Mouse (Mus musculus) v-Abl transformed pro-B cells (cell line): Measurements from ENCODE around the gene Dirc2.

Source experiments
- in situ Hi-C, 2 experiments: fragments of 400-800 bp; cut with MboI; formaldehyde crosslinking; loops; one replicate each; pipeline ENCODE4 v1.15.1; 2025; ENCODE audit not compliant: unreplicated experiment in 2 of 2

The Dirc2 gene

GRCm38 (mm10) chr16:35747417-35748236 is 21.5 kb downstream of the Dirc2 start:
- in situ Hi-C loops = no loop called here

DNA sequence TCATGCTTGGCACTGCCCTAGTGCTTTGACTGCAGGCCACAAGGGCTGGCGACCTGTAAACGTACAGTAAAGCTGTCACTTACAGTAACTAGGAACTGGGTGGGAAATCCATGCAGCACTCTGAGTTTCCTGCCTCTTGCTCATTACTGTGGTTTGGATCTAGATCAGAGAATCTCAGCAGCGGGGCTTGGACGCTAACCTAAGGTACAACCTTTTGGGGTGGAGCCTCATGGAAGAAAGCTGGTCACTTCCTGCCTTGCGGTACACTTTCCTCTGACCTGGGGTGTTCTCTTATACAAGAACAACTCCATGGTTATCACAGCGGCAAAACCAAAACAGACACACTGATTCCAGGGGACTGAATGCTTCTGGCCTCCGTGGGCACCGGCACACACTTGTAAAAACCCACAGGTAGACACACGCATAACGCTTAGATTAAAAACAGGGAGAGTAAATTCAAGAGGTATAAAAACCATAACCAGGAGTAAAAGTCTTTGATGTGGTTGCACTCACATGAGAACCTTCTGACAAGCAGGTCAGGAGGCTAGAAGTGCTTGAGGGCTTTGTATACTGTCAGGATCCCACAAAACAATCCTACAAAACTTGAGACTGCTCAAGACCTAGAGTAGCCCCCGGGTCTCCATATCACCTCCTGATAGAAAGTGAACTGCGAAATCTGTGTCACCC is 26.8 kb downstream of the Dirc2 start:
- in situ Hi-C loops = no loop called here

DNA sequence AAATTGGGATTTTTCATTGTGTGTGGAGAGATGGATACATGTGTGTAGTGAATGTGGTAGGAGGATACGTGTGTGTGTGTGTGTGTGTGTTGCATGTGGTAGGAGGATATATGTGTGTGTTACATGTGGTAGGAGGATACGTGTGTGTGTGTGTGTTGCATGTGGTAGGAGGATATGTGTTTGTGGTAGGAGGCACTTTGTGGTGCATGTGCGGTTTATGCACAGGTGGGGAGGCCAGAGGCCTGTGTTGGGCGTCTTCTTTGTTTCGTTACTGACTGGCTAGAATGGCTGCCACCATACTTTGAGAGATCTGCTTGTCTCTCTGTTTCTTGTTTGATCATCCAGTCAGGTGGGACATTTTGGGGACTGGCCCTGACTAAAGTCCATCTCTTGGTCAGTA is 27.5 kb downstream of the Dirc2 start:
- in situ Hi-C loops = no loop called here

GRCm38 (mm10) chr16:35740943-35741342 is 28.2 kb downstream of the Dirc2 start:
- in situ Hi-C loops = no loop called here

- in situ Hi-C loops = no loop called here
These were observed 28.8 kb downstream of the Dirc2 start for GRCm38 (mm10) chr16:35740357-35740756.

DNA sequence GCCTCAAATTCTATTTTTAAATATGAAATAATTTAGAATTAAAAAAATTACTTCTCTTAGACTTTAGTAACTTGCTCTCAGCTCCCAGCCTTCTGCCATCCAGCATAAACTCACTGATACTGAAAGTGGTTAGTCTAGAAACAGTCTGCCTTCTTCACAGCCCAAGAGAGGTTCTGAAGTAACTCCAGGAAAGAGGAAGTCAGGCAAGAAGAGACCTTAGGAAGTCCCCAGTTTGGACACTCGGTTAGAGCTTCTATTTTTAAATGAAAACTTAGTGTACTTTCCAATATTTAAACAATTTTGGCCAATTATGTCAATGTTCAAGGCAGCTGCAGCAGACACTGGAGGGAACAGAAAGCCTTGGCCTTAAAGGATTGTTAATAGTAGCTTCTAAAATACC is 29.6 kb downstream of the Dirc2 start:
- in situ Hi-C loops = loop anchor here (5.0 to 10.0 kb wide), 3 partner anchors 33 to 195 kb away; partner anchors contain the start of genes Dtx3l (in 1 of the 2), Hspbap1 (in 1 of the 2) and Parp9 (in 1 of the 2)

- in situ Hi-C loops = loop anchor here (5.0 to 10.0 kb wide), 3 partner anchors 34 to 197 kb away; partner anchors contain the start of genes Dtx3l (in 1 of the 2), Hspbap1 (in 1 of the 2) and Parp9 (in 1 of the 2)
These were observed 30.9 kb downstream of the Dirc2 start for GRCm38 (mm10) chr16:35738096-35738767.

DNA sequence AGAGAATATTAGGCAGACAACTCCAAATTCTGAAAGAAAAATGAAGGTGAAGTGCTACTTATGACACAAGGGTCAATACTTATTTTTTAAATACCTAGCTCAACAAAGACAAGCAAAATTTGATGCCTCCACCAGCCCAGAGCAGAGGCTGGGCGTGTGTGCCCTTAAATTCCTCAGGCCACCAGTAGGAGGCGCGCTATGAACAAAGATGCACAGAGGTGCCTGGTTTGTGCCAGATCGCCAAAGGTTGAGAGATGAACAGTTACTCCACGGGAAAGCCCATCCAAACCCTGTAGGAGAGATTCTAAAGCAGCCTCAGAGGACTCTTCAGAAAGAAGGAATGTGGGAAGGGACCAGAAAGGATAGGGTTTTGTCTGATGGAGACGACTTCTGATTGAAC is 35.1 kb downstream of the Dirc2 start:
- in situ Hi-C loops = loop anchor here (5.0 to 10.0 kb wide), 2 partner anchors 83 to 201 kb away; partner anchors contain the start of genes Dtx3l (in 1 of the 2) and Parp9 (in 1 of the 2)

- in situ Hi-C loops = loop anchor here (5.0 to 10.0 kb wide), 2 partner anchors 85 to 203 kb away; partner anchors contain the start of genes Dtx3l (in 1 of the 2) and Parp9 (in 1 of the 2)
These were observed 37.1 kb downstream of the Dirc2 start for GRCm38 (mm10) chr16:35732096-35732495.

- in situ Hi-C loops = no loop called here
These were observed 39.9 kb downstream of the Dirc2 start for GRCm38 (mm10) chr16:35729151-35729738.

DNA sequence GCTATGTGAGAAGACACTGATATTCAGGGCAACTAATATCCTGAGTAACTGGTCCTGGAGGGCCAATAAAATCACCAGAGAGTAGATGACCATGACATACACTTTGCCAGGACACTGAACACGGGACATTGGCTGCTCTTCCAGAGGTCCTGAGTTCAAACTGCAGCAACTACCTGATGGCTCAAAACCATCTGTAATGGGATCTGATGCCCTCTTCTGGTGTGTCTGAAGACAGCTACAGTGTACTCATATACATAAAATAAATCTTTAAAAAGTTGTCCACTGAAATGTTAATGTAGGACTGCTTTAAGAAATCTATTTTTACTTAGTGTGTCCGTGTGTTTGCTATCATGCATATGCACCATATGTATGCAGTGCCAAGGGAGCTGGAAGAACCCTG is 42.6 kb downstream of the Dirc2 start:
- in situ Hi-C loops = no loop called here

DNA sequence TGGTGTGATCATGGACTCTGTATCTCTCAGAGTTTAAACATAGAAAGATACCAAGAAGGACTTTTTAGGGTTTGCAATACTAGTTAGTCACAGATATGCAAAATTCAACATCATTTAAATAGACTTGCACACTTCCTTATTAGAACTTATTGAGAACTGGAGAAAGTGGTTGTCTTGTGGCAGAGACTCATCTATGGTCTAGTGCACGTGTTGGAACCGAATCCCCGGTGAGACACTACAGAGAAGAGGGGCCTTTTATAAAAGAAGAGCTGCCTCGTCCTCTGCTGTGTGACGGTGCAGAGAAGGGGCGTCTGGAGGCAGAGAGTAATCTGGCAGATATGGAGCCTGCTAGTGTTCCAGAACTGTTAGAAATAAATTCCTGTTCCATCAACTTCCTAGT is 44.6 kb downstream of the Dirc2 start:
- in situ Hi-C loops = no loop called here

DNA sequence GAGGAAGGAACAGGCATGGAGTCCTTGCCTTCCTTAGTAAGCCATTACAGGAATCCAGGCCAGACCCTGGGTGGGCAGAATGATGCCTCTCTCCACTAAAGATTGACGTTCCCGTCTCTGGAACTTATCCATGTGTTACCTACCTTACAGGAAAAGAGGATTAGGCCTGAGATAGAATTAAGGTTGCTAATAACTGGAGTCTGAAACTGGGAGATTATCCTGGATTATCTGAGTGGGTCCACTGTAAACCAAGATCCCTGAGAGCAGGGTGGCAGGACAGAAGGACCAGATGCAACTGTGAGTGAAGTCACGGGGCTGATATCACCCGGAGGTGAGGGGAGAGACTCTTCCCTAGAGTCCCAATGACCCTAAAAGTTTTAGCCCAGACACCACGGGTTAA is 51.4 kb downstream of the Dirc2 start:
- in situ Hi-C loops = no loop called here

DNA sequence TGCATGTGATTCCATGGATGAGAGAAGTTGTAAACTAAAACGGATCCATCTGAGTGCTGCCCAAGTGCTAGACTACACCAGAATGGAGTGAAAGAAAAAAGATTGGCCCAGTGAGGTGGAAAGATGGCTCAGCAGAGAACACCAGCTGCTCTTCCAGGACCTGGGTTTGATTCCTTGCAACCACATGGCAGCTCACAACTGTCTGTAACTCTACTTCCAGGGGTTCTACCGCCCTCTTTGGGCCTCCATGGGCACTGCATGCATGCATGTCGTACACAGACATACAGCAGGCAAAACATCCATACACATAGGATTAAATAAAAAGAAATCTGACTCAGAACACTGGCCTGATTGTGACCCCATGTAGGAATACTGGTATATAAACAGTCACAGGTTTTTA is 52.9 kb downstream of the Dirc2 start:
- in situ Hi-C loops = no loop called here

DNA sequence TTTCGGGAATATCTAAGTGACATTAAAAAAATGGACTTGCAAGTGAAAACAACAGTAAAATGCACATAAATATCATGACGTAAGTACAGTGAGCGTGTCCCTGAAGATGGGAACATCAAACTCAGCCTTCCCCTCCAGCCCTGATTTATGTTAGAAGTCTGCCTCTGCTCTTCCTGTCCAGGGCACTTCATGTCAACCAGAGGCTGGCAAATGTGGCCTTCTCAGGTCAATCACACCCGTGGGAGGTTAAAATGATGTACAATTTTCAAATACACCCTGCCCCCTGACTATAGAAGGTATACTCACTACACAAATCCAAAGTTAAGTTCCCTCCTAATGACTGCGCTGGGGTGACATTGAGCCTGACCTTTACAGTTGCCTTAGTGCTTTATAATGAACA is 53.4 kb downstream of the Dirc2 start:
- in situ Hi-C loops = no loop called here

GRCm38 (mm10) chr16:35715350-35715749 is 53.8 kb downstream of the Dirc2 start:
- in situ Hi-C loops = no loop called here

GRCm38 (mm10) chr16:35714689-35715088 is 54.5 kb downstream of the Dirc2 start:
- in situ Hi-C loops = no loop called here

GRCm38 (mm10) chr16:35713606-35714005 is 55.5 kb downstream of the Dirc2 start:
- in situ Hi-C loops = no loop called here

GRCm38 (mm10) chr16:35711004-35711403 is 58.2 kb downstream of the Dirc2 start:
- in situ Hi-C loops = no loop called here

DNA sequence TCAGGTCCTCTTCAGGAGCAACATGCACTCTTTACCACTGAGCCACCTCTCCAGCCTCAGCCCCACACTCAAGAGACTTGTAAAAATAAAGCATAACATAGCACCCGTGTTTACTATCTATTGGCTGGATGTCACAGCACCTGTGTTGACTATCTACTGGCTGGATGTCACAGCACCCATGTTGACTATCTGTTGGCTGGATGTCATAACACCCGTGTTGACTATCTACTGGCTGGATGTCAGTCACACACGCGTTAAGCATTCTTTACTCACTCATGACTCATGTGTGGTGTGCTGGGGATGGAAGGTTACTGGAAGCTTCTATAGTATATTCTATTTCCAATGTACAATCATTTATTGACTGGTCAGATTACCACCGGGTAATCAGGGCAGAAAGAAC is 62.2 kb downstream of the Dirc2 start:
- in situ Hi-C loops = no loop called here

DNA sequence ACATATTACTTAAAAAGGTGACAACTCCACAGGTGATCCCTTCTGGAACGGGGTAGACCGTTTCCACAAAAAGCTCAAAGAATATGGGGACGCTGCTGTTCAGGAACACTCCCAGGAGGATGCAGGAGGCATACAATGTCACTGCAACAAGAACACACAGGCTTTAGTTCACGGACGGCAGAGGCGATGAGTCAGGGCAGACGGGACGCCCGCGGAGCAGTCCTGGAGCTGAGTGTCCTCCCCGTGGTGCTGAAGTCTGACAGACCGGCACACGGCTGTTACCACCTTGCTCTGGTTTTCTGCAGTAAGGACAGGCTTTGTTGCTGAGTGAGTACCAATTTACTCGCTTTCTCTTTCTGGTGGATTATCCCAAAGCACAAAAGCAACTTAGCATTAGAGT is 64.4 kb downstream of the Dirc2 start:
- in situ Hi-C loops = no loop called here
